Mouse (Mus musculus): ENCODE data around the gene Grasp. TPM values are rescaled to one million over a fixed set of nuclear protein-coding genes. Genes with fewer than 3 reads are reported as not detected.

The Grasp gene
- polyA plus RNA-seq, 2 experiments from 2014 or later = not detected

- ATAC-seq = no peak
Observed at GRCm38 (mm10) chr15:101248029-101248710, 24.2 kb downstream of the Grasp start.

GRCm38 (mm10) chr15:101250220-101250800, 26.3 kb downstream of the Grasp start:
- no peak for ATAC-seq

- no peak for ATAC-seq
Observed at GRCm38 (mm10) chr15:101251930-101252329, 27.9 kb downstream of the Grasp start.

- ATAC-seq = no peak
Observed at GRCm38 (mm10) chr15:101252614-101253013, 28.6 kb downstream of the Grasp start.

GRCm38 (mm10) chr15:101253563-101253885, 29.5 kb downstream of the Grasp start:
- no peak for ATAC-seq

GRCm38 (mm10) chr15:101253886-101254795, 30.2 kb downstream of the Grasp start, which contains the start of gene Nr4a1:
Nr4a1 (plus strand) TSS chr15:101254269.
- peak; percentile 48 for ATAC-seq

GRCm38 (mm10) chr15:101255842-101256462, 32.0 kb downstream of the Grasp start:
- no peak for ATAC-seq

GRCm38 (mm10) chr15:101256463-101257206, 32.6 kb downstream of the Grasp start:
- no peak for ATAC-seq

- ATAC-seq = peak; percentile 73
Observed at GRCm38 (mm10) chr15:101258420-101258819, 34.4 kb downstream of the Grasp start.

- no peak for ATAC-seq
Observed at GRCm38 (mm10) chr15:101259922-101260321, 35.9 kb downstream of the Grasp start.

- ATAC-seq = no peak
Observed at GRCm38 (mm10) chr15:101260387-101260786, 36.4 kb downstream of the Grasp start.

GRCm38 (mm10) chr15:101260874-101261622, 37.1 kb downstream of the Grasp start:
- no peak for ATAC-seq

GRCm38 (mm10) chr15:101262502-101262901, 38.5 kb downstream of the Grasp start:
- no peak for ATAC-seq

GRCm38 (mm10) chr15:101266132-101266963, 42.4 kb downstream of the Grasp start:
- peak; percentile 81 for ATAC-seq

GRCm38 (mm10) chr15:101267053-101268032, 43.4 kb downstream of the Grasp start:
- ATAC-seq = peak; percentile 35

- ATAC-seq = no peak
Observed at GRCm38 (mm10) chr15:101270101-101270820, 46.3 kb downstream of the Grasp start.

- ATAC-seq = no peak
Observed at GRCm38 (mm10) chr15:101271107-101271506, 47.1 kb downstream of the Grasp start.

GRCm38 (mm10) chr15:101271513-101271912, 47.5 kb downstream of the Grasp start:
- ATAC-seq = no peak
